Mouse (Mus musculus): ENCODE measurements at regions not wholly inside any gene's neighbourhood (a gene's known extent, or its start where the extent isn't known, plus 50 kb on each side); places are given as distances from the start of the nearest gene placed in this dataset.

DNA sequence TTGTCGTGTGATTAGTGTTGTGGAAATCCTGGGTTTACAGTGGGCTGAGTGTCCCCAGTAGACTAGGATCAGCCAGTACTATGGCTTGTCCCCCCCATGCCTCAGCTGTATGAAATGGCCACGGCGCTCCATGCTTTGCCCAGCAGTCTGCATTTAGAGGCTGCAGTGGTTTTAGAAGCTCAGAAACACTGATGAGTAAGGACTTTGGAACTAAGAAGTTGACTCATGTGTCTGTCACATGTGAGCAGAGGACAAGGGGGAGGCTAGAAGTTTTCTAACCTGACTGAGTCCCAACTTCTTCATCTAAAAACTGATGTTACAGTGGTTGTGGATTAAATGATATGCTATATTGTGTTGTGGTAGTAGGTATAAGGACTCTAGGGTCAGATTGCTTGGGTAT is 371.5 kb downstream of the Bckdhb start:
- DNase-seq, result no peak

DNA sequence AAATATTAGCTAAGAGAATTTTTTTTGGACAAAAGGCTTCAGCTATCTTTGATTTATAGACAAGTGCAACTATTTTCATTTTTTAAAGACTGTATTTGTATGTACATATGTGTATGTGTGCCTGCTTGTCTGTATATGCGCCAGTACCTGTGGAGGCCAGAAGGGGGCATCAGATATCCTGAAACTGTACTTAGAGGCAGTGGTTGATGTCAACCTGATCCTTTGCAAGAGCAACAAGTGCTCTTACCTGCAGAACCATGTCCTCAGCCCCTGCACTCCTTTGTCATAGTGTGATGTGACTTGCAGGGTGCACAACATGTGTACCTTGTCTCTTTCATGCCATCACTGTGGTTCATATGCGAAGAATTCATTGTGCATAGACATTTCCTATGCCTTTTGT is 379.5 kb downstream of the Bckdhb start:
- DNase-seq, result no peak

DNA sequence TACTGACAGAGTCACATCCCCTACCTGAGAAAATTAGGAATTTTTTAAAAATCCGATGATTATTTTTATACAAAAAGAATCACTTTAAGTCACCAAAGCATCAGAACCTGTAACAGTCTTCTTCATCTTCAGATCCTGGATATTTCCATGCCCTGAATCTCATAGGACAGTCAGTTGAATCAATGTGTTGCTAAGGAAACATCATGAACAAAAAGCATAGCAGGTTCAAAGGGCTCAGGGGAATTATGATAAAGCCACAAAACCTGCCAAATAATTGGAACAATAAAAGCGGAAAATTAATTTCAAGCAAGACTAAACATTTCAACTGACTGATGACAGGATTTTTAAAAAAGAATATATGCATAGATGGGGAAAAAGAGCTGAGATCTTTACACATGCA is 393.9 kb downstream of the Bckdhb start:
- no peak for DNase-seq

DNA sequence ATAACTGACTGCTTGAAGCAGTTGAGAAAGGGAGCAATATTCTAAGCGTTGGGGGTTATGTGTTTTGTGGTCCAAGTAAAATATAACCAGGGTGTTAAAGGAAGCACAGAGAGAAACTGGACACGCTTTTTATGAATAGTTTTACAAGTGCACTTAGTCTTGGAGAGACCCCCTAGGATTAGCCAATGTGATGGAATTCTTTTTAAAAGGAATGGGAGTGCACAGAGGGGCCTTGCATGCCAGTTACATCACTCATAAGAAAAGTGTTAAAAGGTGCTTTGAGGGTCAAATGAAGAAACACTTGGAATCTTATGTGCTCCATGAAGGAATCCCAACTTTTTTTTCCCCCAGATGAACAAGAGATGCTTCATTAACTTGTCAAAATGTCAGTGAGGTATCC is 394.4 kb downstream of the Bckdhb start:
- DNase-seq, result no peak

DNA sequence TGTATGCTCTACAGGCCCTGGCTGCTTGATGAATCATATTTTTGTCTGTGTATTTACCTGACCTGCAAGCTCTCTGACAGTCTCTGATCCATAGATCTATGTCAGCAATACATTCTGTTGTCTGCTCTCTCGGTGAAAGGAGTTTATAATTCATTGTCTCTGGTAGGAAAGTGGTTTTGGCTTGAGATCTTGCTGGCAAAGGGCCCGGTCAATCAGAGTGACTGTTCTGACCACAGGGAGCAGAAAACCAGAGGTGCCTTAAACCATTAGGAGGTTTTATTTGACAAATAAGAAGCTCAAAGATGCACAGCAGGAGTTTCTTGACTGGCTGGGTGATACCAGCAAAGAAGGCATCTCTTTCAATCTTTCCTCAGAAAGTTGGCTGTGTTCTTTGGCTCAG is 398.2 kb downstream of the Bckdhb start:
- no peak for DNase-seq

DNA sequence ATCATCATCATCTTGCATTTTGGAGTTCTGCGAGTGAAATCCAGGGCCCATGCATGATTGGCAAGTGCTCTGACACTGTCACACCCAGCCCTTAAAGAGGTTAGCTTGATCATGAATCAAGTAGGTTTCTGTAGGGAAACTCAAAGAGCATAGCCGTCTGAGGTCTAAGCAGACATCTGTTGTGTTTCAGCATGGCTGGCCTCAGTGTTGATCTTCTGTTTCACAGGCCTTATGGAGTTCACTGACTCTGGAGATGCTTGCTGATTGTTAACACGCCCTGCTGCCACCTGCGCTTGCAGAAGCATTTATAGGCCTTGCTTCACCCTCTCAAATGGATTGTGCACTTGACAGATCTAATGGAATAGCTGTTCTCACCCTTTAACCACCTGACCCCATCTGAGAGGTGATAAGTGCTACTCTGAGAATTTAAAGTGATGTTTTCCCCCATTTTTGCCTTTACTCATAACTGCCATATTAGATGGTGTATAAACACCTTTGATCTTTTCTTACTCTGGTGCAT is 406.2 kb downstream of the Bckdhb start:
- DNase-seq, result no peak

DNA sequence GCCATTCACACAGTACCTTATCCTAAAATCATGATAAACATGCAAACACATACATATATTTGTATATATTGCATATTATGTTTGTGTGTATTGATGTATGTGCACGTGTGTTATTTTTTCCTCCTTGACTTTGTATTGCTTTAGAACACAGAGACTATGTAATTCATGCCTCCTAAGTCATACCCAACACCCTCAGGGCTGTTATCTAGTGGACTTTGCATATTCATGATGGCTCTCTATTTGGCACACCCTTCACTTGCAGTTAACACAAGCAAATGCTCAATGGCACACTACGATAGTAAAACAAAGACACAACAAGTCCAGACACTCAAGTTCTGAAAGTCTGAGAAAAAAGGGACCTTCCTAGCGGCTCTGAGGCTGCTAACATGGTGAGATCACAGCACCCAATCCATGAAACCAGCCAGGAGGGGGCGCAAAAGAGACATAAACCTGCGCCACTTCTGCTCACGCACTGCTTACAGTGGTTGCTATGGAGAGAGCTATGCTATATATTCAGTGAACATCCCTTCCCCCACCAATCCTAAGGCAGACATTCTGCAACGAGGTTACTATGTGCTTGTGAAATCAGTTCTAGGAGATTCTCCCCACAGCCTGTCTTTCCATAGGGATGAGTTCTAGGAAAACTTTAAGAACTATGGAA is 418.6 kb downstream of the Bckdhb start:
- DNase-seq, result peak; percentile 64

DNA sequence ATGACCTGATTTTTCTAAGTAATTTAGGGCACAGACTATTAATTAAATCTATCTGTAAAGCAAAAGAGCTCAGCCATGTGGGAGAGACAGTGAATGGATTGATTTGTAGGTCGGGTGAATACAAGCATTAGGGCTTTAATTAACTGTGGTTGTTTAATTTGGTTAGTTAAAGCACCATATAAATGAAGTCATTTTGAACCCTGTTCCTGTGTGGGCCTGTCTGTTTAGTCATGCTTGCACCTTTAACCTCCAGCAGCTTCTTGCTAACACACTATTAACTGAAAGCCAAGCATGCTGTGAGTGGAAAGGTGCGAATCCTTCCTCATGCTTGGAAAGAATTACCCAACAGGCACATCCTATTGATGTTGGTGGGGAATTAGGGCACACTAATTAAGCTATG is 425.3 kb downstream of the Bckdhb start:
- no peak for DNase-seq

DNA sequence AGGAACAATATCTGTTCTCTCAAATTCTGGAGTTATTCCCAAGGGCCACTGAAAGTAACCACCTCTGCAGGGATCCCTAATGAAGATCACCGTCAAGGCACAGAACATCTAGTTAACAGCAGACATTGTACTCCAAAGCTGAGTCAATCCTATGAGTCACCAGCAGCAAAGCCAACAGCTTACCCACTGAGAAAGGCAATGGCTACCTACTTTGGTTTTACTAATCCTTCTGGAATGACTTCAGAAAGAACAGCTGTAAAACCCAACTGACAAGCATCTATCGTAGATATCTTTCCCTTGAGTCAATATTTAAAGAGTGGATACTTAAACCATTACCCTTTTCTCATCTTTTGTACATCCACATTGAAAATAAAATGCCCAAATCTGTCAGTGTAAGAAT is 429.5 kb downstream of the Bckdhb start:
- DNase-seq, result no peak

DNA sequence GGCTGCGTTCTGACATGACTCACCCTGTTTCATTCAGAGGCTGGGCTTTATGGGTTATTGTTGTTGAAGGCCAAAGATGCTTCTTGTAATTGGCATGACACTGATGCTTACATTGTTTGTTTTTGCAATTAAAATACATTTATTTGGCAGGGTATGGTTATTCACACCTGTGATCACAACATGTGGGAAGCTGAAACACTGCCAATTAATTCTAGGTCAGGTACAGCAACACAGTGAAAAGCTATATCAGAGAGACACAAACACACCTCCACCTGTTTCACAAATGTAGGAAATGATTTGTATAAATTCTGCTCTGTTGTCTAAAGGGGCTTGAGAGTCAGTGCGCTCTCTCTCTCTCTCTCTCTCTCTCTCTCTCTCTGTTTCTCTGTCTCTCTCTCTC is 431.2 kb downstream of the Bckdhb start:
- peak; percentile 39 for DNase-seq

DNA sequence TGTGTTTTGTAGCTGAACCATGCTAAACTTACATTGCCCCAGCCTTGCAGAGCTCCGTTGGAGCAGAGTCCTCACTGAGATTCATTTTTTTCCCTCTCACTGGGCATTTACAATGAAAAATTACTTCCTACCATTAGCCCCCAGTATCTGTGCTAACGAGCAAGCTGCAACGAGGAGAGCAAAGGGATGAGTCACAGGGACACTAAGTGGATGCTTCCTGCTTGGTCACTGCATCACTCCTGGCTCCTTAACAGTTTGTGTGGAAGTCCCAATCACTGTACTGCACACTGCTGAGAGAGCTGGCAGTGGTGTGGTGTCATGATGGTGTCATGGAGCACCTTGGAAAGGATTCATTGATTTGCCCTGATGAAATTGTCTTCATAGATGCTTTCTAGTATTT is 434.9 kb downstream of the Bckdhb start:
- DNase-seq, result no peak

DNA sequence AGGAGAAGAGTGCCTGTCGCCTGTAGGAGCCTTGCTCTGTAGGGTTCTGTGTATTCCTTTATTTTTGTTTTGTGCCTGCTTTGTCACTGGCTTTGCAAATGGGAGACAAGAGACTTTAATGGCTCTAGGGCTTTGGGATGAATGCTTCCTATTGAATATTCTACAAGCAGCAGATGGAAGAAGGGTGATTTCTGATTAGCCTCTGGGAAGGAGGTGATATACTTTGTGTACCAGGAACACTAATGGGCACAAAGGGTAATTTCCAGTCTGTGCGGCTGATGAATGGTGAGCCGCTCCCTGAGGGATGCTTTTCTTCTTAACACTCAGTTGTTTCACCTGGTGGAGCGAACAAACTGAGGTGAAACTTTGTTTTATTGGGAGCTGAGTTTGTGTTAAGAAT is 435.5 kb downstream of the Bckdhb start:
- no peak for DNase-seq

DNA sequence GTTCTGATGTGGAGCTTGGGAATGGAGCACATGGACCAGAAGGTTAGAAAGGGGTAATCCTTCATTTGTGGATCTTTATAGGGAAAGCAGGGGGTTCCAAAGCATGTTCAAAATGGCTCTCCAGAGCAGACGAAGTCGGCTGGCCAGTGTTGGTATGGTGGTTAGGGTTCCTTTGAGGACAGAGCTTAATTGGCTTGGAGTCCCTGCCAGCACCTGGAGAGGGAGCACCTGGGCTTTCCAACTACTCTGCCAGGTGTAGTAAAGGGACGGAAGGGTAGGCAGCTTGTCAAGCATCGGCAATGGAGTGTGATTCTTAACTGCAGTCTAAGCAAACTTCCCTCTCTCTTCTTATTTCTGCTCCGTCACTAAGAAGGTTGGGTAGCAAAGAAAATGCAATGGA is 438.5 kb downstream of the Bckdhb start:
- DNase-seq, result peak; percentile 26

DNA sequence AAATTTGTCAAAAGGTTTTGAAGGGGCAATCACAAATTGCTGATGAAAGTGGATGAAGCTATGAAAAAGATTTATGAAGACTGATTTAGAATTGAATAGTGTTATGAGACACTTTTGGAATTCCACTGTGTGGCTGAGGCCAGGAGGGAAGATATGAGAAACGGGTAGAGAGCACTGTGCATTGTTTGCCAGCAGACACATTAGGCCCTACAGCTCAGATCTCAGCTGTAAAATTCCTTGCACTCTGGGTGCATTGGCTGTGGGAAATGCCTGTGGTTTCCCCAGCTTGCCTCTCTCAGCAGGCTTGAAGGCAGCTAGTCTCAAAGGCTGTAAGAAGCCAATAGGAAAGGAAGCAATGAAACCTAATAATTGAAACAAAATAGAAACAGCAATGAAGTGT is 444.3 kb downstream of the Bckdhb start:
- DNase-seq, result no peak

DNA sequence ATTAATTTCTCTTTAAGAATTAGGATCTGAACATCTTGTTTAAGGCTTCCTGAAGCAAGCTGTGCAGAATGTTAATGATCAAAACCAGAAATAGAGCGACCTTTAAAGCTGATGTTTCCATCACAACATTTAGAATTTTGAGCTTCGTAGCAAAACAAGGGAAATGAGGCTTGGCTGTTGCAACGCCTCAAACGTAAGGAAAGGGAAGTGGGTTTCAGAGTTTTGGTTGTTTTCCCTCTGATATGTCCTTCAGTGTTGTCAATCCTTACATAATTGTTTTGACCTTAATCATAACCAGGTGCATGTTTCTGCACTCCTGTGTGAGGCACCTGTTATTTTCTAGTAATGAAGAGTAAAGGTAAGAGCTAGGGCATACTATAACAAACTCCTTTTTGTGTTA is 445.3 kb downstream of the Bckdhb start:
- DNase-seq, result no peak

DNA sequence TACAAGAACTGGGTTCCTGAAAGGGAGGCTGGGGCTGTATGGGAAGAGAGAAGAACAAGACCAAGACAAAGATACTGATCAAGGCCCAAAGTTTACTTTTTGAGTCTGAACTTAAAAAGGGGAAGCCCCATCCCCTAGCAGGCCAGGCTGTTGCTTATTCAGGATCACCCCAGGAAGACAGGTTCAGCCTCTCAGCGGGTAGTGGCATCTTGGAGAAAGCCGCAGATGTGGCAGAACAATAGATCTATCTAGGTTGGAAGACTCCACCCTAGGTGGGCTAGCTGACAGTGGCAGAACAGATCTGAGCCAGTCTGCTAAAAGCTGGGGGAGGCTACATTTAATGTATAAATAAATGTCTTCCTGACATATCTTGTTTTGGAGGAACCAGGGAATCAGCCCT is 450.8 kb downstream of the Bckdhb start:
- no peak for DNase-seq

DNA sequence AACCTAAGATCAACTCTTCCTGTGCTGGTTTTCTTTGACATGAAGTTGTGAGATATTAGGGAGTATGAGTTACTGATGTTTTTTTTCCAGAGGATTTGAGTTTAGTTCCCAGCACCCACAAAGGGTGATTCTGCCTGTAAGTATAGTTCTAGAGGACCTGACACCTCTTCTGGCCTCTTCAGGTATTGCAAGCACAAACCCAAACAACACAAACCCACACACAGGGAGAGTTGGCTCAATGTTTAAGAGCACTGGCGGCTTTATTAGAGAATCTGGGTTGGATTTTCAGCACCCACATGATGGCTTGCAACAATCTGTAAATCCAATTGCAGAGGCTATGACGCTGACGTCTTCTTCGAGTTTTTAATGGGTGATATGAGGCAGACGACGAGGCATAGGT is 451.7 kb downstream of the Bckdhb start:
- DNase-seq, result no peak

DNA sequence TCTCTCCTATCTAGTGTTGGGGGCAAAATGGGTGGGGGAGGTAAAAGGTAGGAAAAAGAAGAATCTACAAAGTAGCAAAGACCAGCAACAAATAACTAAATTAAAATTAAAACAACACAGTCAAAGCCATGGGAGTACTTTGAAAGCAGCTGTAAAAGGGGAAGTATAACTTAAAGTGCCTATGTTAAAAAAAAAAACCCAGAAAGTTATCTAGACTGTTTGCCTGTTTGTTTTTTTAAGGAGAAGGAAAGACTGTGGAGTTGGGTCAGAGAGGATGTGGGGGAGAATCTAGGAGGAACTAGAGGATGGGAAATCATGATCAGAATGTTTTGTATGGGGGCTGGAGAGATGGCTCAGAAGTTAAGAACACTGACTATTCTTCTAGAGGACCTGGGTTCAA is 457.0 kb downstream of the Bckdhb start:
- DNase-seq, result no peak

DNA sequence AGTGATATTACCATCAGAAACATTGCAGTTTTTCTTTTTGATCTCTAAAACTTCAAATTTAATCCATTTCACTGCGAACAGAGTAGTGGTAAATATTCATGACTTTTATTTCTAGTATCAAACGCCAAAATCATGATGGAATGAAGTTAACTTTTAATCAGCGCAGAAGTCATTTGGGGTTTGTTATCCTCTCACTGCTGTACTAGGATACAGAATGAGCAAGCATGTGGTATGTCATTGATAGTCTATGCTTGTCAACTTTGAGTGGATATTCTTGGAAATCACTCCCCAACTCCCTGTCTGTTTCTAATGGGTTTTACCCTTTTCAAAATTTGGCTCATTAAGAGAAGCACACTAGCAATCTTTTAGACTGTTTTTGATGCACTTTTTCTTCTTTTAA is 464.9 kb downstream of the Bckdhb start:
- DNase-seq, result no peak

DNA sequence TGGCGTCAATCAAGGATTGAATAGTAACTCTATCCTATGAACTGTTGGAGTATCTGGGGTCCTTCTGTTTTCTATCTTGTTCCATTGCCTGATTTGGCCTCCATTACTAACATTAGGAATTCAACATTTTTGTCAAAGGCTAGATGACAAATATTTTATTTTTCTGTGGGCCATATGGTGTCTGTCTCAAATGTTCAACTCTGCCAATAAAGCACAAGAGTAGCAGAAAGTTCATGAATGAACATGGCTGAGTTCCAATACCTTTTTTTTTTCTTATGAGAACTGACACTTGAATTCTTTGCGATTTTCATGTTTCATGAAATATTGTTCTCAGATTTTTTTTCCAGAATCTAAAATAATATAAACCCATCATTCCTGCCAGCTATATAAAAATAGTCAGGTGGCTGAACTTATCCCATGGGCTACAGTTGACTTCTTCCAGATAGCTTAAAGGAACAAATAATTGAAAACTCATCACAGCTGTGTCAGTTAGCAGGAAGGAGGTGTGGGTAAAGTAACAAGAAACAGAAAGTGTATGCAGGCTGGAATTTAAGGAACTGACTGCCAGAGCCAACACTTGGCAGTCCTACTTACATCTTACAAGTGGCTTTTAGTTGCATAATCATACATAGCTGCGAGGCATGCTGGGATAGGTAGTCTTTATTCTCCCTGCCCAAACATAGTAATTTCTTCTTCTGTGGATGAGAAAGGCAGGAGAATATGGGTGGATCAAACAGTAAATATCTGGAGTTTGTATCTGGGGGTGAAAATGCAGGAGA is 469.8 kb downstream of the Bckdhb start:
- peak; percentile 25 for DNase-seq

DNA sequence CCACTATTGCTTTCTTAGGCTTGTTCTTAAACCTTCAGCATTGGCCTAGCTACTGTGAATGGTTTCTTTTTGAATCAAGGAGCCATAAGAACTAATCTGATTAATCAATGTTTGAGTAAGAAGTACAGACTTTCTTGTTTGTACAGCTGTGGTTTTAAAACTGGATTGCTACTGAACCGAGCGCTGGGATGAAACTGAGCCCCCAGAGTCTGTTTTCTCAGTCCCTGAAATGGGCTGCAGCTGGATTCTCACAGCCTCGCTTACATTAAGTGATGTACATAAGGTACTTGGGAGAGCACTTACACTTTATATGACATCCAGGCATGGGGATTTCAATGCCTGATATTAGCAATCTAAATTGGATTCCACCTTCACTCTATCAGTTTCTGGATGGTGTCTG is 474.5 kb downstream of the Bckdhb start:
- DNase-seq, result no peak

DNA sequence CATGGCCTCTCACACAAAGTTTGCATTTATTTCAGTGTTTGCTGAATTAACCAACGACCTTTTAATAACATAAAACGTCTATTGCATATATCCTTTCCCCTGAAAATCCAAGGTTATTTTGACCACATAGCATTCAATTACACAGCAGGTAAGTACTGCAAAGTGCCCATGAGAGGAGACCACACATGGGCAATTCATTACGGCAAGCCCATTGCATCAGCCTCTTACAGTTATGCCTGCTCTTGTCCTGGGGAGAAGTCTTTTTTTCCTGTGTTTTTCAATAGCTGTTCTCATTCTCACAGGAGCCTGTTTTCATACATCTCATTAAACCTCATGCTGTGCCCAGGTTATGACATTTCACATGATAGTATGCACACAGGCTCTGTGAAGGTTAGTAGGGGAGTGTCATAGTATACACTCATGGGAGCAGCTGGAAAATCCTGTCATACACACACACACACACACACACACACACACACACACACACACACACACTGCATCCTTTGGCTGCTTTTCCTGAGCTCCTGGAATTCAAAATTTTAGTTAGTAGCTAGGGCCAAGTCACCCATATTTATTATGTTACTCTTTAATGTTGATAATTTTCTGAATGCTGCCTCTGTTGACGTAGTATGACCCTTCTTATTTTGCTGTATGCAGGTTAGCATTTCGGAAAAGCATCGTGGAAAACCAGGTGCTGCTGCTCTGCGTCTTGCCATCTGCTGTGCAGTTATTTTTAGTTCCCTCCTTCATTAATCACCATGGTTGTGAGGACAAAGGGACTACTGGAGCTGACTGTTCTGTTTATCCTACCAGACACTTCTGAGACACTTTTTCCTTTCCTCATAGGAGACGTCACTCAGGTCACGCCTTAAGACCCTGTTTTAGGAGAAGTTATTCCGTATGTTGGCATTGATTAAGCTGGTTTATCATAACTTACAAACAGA is 483.6 kb downstream of the Bckdhb start:
- peak; percentile 79 for DNase-seq

Data from cerebellum, adult 9-10 months (tissue).